Mouse (Mus musculus) spleen, postnatal 4 days (tissue): ENCODE measurements around the gene Gm49450.
A peak's percentile ranks its signal among the peaks of the same experiment; 100 is the strongest.
"Not testable (repeated sequence)": the region's sequence is repeated elsewhere in the genome, so short reads cannot be mapped to it uniquely, and the experiment has no call there.

Experiments
- DNase-seq, 2 experiments: peaks; one replicate each; pipeline ENCODE4 v3.0.0; 2022; ENCODE audit warnings: low spot score in 2 of 2

Gm49450 gene

DNA sequence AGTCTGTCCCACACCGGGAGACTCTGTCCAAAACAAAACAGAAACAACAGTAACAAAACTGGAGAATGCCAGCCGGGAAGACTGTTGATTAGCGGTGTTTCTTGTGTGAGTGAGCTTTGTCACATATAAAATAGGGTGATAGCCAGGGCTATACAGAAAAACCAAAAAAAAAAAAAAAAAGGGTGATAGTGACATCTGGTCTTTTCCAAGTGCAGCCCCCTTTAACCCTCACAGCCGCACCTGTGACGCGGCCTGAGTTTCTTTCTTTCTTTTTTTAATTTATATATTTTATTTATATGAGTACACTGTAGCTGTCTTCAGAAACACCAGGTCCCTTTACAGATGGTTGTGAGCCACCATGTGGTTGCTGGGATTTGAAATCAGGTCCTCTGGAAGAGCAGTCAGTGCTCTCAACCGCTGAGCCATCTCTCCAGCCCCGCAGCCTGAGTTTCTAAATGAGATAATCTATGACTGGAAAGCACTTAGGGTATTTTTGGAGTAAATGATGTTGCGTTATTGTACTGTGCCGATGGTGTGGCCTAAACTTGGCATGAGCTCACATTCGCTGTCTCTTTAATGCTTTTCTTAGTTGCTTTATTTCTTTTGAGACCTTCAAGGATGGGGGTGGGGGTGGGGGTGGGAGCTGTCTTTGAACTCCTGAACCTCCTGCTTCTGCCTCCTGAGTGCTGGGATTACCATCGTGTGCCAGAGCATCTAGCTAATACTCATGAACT, 32.8 kb upstream of the Gm49450 start:
- DNase-seq, result no peak

DNA sequence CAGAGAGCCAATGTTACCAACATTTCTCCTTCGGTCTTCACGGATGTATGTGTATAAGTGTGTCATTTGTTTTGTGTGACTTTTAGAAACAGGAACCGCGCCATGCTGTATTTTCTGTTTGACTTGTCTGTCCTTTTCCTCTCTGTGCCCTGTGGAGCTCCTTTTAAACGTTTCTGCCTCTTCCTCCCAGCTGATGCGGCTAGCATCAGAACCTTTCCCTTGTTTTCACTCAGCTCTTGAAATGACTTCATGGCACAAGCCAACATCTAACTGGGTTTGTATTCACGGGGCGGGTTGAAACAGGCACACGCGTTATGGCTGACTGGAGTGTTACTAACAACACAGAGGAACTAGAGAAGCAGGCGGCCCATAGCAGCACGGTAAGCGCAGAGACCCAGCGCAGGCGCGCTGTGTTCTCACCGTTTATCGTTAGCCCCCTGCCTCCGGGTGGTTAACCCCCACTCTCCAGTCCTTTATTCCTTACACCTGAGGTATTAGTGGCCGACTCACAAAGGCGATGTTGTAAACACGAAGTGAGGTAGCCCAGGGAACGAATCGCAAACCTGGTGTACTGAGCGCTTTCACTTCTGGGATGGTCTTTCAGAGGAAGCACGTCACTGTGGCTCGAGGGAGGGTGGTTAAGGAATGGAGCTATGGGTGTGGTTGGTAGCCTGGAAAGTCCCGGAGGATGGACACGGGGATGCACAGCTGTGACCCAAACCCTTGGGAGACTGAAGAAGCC, 32.1 kb upstream of the Gm49450 start:
- peak; percentile 59 to 84 for DNase-seq

DNA sequence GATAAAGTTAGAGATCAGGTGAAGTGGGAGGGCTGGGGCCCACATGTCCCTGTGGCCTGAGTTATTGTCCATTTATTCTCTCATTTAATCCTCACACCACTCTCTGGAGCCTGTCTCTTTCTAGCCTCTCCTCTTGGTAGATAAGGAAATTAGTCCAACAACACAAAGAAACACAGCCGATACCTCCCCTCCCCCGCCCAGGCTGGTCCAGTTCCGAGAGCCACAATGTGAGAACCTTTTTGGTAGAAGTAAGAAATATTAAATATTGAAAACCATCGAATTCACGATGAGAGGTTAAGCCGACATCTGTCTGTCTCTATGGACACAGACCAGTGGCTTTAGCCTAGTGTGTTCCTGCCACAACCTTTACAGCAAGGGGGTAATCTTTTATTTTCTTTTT, 31.3 kb upstream of the Gm49450 start:
- DNase-seq, result no peak

DNA sequence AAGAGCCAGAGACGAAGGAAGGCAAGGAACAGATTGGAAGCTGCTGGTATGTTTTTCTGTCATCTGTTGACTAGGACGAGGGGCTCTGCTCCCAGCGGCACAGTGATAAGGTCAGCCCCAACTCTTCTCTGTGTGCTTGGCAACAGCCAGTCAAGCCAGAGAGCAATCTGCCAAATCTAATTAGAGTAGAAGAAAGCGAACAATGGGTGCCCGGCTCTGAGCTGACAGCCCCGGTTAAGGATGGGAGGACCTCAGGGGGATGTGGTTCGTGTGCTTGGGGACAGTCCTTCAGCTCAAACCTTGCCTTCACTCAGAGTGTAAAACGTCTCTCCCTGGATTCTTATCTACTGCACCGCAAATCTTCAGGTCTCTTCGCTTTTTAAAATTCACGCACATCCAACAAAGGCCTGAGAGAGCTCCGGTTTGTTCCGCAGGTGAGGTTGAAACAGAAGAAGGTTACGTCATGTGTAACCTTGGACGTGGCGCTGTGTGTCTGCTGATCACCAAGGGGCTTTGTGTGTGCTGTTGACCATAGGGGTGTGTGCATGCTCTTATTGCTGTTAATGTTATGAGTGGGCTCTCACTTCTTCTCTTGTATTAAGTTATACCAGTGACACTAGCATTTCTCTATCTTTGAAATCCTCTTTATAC, 30.2 kb upstream of the Gm49450 start:
- no peak for DNase-seq

DNA sequence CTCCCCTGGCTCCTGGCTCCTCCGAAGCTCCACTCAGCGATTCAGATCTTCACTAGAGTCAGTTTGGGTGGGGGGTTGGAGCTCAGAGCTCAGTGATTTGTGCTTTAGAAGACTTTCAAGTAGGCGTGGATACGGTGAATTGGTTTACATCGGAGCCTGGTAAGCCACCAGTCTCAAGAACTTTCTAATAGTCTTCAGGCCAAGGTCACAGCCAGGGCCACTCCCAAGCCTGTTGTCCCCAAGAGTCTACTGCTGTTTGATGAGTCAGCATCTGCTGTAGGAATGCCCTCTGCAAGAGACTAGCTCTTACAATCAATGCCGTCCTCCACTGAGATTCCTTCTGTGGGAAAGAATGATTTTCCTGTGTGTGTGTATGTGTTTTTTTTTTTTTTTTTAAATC, 28.7 kb upstream of the Gm49450 start:
- DNase-seq, result no peak

DNA sequence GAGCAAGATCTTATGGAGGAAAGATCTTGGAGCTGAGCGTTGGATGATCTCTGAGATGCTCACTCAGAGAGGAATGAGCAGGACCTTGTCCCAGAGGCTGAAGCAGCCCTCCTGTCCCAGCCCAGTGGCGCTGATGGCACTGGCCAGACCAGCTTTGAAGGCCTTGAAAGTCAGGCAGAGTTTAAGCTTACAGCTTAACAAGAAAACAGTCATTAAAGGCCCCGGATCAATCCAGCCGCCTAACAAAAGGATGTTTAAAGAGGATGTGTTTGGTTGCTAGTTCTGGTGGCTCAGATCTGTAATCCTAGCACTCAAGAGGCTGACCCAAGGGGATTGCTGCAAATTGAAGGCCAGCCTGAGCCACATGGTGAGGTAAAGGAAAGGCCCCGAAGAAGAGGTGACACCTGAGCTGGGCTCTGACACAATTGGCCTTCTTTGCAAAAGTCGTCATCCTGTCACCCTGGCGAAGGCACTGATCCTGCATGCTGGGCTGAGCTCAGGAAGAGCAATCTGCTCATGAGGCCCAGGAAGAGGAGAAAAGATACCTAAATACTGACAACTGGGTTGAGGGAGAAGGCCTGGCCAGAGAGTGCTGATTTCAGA, 26.8 kb upstream of the Gm49450 start:
- DNase-seq, result no peak

DNA sequence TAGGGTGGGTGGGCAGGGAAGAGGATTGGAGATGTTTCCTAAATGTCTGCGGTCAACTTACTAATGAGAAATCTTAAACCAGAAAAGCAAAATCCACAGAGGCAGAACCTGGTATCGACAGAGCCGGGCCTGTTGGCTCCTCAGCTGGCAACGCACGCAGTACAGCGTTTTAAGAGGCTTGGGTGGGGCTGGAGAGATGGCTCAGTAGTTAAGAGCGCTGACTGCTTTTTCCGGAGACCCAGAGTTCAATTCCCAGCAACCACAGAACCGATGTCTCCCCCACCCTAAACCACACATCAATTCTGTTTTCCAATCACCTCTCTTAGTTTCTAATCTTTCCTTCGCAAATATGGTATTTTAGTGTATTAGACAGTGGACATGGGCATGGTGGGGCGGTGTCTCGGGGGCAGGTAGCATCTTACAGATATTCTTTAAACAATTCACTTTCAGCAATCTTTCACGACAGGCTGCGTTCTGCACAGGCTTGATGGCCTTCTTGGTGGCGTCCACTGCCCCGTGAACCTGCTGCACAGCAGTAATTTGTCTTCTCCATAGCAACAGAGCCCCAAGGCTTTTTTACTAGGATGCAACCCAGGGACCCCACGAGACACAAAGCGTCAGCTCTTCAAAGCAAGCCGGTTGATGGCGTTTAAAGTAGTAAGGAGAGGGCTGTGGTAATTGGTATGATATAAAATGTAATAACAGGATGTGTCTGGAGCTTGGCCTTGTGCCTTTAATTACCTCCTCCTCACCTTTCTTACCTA, 25.2 kb upstream of the Gm49450 start:
- DNase-seq, result no peak

DNA sequence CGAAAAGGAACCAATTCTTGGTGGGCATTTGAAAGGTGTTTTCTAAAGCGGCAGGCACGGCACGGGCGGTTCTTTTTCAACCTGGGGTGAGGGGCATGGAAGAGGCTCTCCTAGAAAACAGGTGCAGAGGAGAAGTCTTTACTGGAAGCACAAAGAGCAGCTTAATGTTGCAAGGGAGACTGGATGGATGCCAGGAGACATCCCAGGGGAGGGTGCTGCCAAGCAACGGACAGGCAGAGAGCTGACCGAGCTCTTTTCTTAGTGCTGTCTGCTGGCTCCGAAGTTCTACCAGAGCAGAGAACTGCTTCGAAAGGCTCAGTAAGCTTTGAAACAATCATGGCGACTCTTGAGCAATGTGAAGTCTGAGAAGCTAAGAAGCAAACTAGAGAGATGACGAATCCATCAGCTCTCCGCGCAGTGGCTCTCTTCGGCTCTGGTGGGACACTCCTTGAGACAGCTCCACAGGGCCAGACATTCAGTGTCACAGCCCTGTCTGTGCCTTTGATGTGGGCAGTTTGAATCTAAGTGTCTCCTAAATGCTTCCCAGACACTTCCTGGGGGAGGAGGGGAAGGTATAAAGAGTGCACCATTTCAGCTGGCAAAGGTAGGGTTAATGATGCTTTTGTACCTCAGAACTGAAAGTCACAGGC, 24.5 kb upstream of the Gm49450 start:
- DNase-seq, result no peak

DNA sequence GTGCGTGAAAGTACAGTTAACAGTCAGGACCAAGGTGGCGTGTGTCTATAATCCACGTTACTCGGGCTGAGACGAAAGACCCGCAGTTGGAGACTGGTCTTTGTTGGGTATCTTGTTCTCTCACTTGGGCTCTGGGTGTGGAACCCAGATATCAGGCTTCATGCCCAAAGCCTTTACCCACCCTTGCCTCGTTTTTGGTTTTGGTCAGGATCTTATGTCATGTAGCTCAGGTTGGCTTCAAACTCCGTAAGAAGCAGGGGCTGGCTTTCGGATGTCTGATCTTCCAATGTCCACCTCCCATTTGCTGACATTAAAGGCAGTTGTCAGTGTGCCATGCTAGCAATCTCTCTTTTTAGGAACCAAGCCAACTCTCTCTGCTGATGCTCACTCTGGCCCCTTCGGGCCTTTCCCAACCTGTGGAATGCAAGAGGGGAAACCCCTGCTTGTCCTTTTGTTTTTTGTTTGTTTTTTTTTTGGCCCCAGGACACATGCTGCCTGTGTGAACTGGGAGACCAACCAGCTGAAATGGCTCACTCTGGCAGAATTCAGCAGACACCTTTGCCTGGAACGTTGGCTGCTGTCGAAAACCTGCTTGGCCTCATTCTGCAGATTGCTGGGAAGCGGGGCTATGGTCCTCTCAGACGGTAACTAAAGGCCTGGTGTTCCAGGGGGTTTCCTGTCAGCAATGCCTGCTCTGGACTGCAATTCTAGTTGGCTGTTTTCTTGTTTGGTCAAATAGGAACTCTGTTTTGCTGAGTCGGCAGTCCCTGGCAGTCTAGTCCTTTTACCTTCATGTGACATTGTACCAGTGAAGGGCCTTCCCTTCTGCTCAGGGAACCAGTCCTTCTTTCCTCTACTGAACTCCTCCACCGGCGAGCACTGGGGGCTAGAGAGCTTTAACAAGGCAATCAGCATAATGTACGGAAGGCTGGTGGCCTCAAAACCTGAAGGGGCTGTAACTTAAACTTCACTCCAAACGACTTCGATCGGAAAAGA, 23.7 kb upstream of the Gm49450 start:
- DNase-seq, result no peak

DNA sequence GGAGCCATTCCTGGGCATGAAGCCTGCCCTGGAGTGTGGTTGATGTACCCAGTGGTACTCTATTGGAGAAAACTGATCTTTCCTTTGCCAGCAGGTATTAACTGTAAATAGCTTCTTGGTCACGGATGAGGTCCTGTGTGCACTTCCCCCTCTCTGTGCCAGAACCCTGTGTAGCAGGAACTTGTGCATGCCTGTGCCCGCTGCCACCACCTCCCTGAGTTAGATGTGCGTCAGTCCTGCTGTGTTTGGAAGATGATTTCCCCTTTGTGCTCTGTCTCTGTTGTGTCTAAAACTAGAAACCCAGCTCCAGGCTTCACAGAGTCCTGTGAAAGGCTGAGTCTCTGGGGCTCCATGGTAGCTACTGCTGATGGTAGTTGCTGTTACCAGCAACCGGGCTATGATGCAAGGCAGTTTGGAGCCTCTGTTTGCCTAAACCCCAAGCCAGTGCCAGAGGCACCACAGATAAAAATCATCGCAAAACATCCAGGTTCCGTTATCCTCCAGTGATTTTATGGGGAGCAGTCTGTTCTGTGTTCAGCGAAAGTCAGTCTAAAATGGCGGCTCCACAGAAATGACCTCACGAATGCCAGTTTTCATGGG, 19.8 kb upstream of the Gm49450 start:
- no peak for DNase-seq

DNA sequence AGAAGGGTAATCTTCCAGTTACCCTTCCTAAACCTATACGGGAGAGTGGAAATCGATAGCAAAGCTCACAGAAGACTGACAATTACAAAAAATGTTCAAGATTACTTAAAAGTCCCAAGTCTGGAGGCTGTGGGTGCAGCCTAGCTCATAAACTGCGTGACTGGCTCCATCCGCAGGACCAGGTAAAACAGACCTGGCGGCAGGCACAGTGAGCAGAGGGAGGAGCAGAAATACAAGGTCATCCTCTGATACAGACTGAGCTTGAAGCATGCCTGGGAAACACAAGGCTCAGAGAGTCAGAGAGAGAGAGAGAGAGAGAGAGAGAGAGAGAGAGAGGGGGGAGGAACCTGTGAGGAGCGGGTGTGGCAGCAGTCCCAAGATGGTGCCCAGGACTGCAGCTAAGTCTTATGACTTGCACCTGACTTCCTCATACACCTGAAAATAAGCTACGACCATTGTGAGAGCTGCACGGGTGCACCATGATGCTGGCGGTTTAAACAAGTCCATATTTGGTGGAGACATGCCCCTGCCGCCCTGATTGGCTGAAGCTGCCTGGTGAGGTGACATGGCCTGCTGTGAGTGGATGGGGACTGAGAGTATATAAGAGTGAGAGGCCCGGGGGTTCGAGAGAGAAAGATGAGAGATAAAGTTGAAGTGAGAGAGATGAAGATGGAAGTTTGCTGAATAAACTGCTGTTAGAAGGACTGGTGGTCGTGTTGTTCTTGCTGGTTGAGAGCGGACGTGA, 18.4 kb upstream of the Gm49450 start:
- DNase-seq, result not testable (repeated sequence)

DNA sequence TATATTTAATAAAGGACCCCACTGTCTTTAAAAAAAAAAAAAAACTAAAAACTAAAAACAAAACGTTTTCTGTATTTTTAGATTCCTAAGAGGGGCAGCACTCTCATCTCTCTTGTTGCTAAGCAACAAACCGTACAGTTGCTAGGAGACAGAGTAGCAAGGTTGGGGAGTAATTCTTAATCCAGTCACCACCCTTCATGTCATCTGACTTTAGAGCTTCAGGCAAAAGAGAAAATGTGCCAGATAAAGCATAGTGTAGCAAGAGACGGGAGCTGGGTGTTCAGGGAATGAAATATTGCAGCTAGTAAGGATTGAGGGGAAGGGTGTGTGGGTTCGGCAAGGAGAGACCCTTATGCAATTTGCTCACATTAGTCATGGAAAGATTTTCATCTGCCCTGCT, 17.8 kb upstream of the Gm49450 start:
- no peak for DNase-seq

DNA sequence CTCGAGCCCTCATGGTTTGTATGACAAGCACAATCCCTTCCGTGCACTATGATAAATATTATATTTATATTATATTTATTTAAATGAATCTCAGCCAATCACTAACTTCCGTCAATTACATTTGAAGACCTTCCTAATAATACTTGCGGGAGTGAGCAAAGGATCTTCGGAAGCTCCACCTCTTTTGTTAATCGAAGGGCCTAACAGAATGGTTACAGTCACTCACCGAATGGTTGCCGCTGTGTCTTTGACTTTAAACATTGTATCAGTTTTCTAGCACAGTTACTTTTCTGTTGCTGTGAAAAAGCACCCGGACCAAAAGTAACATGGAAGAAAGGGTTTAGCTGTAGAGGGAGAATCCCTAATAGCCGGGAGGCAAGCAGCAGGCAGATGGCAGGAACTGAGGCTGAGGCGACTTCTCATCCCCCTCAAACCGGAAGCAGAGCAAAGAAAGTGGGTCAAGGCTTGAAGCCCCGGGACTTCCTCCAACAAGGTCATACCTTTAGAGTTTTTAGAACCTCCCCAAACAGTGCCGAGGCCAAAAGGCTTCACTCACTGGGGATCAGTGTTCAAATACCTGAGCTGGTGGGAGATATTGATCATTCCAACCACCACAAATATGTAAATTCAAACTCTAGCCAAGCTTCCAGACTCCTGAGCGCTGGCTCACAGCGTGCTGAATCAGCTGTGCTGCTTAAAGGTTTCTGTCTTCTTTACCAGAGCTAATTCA, 16.2 kb upstream of the Gm49450 start:
- no peak for DNase-seq

DNA sequence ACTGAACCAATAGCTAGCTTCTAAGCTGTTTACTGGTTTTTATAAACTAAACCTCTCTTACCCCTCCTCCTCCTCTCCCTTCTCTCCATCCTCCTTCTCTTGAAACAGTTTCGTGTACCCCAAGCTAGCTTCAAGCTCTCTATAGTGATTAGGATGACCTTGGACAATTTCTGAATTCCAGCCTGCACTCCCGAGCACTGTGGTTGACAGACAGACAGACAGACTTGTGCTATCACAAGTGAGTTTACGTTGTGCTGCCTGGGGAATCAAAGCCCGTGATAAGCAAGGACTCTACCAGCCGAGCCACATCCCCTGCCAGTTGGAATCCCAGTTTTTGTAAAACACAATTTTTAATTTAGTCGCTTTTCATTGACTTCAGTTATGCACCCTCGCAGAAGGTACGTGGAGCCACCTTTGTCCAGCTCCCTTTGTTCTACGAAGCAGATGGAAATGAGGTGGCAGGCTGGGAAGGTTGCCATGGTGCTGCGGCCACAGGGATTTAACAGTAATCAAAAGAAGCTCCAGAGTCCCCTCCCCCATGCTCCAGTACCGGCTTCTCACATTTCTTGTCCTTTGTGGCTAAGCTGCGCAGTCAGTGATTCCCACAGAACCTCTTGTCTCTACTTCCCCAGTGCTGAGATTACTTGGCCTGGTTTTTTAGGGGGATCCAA, 15.5 kb upstream of the Gm49450 start:
- DNase-seq, result no peak

DNA sequence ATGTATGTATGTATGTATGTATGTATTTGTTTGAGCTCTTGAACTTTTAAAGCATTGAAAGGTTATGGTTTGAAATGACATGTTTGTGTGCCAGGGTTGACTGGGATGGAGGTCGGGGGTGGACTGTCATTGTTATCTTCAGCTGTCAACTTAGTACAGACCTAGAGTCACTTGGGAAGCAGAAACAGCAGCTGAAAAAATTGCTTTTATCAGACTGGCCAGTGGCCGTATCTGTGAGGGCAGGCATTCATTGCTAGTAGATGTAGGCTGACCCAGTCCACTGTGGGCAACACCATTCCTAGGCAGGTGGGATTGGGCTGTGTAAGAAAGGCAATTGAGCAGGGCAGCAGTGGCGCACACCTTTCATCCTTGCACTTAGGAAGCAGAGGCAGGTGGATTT, 6.2 kb upstream of the Gm49450 start:
- no peak for DNase-seq

DNA sequence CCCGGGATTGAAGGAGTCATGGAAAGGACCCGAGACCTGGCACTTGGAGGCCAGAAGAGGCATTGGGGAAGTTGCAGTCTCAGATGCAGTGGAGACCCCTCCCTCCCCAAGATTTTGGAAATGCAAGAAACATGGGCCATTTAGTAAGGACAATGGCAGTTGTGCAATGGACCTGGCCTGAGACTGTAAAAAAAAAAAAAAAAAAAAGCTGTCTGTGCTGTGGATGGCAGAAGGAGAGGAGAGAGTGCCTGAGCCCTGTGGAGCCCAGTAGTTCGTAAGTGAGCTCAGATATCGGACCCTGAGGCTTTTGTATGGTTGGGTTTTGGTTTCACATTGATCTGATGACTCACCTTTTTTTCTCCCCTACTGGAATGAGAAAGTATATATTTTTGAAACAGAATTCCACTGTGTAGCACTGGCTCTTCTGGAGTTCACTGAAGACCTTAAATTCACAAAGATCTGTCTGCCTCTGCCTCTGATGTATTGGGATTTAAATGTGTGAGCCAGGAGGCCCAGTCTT, 5.6 kb upstream of the Gm49450 start:
- no peak for DNase-seq

DNA sequence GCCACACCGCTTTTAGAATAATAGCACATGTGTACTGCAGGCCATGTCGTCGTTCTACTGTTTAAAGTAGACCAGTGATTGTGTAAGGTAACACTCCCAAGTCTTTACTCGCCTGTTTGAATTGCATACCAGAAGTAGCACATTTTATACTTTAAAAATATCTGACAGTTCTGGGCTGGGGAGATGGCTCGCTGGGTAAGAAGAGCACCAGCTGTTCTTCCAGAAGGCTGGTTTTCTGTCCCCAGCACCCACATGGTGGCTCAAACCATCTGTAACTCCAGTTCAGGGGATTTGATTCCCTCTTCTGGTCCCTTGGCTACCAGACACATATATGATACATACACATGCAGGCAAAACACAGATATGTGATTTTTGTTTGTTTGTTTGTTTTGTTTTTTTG, 4.1 kb upstream of the Gm49450 start:
- no peak for DNase-seq
